Mouse (Mus musculus): ENCODE measurements around the gene Wipf3.

DNA sequence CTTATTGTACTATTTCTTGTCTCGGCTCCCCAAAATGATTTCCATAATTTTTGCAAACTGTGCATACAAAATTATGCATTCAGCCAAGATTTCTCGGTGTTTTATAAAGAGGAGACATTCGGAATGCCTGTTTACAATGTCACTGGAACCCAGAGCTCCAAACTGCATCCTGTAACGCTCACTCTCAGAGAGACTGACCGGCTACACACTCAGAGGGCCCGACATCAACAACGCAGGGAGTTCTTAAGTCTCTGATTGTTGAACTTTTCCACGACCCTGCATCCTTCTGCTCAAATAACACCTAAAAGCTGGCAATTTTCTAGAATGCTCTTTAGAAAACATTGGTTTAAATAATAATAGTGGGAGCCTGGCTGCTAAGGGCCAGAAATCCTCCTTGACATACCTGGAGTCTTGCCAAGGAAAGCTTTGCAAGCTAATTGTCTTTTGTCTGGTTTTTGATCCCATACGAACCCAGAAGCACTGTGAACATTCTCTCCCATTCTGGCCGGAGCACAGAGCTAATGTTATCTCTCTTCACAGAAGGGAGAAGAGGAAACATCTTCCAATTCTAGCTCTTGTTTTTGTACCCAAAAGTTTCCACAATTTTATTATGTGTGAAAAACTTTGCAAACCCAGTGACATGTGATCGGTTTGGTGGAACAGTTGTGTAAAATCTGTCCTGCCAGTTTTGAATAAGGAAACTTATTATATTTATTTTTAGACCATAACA, 30.0 kb upstream of the Wipf3 start:
- TF ChIP-seq CTCF (IDR thresholded peaks at IDR 0.05; ENCODE audit: extremely low read depth, insufficient read length, insufficient replicate concordance, low read depth, low read length) (no peak), POLR2A (IDR thresholded peaks at IDR 0.05; ENCODE audit: low read depth, low read length) (no peak)

Measured in small intestine, adult 2 months (tissue).